Mouse (Mus musculus): ENCODE data around the gene Slc9a6. TPM values are rescaled to one million over a fixed set of nuclear protein-coding genes. Genes with fewer than 3 reads are reported as not detected.

Gene Slc9a6
- total RNA-seq (2022), result 10 to 100 TPM; 23.4 to 28.6 (median 26.0) TPM

DNA sequence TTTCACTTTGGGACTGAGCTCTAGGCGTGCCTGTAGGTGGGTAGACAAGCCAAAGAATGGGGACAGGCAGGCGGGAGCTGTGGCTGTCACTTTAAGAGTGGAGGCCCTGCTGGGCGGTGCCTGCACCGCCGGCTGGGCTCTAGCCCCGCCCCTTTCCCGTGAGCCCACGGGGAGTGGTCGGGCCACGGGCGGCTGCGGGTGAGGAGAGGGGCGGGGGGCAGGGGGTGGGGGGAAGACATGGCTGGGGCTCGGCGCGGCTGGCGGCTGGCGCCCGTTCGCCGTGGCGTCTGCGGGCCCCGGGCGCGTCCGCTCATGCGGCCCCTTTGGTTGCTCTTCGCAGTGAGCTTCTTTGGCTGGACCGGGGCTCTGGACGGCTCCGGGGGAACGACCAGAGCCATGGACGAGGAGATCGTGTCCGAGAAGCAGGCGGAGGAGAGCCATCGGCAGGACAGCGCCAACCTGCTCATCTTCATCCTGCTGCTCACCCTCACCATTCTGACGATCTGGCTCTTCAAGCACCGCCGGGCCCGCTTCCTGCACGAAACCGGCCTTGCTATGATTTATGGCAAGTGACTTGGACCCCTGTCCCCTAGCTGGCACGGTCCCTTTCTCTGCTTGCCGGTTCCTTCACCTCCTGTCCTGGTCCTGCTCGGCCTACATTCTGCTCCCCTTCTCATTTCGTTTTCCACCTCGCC is at the start of gene Slc9a6:
Gene Slc9a6, plus strand, starts transcription at position 135 of the 695 bp plus-strand sequence.
- peak; percentile 58 for DNase-seq (ENCODE audit: low spot score)

DNA sequence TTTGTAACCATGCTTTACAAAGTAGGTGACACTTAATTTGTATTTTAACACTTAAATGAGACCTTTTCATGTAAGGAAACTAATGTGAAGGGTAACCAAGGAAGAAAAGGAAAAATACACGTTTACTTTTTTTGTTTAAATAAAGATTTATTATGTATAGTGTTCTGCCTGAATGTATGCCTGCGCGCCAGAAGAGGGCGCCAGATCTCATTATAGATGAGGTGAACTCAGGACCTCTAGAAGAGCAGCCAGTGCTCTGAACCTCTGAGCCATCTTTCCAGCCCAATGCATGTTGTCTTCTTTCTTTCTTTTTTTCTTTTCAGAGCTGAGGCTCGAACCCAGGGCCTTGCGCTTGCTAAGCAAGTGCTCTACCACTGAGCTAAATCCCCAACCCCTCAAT is 37.1 kb upstream of the Slc9a6 start:
- no peak for DNase-seq (ENCODE audit: low spot score)

GRCm38 (mm10) chrX:56578200-56578599 is 31.4 kb upstream of the Slc9a6 start:
- no peak for DNase-seq (ENCODE audit: low spot score)

- peak; percentile 1 for DNase-seq (ENCODE audit: low spot score)
Observed at GRCm38 (mm10) chrX:56597219-56597886, 12.2 kb upstream of the Slc9a6 start.

- peak; percentile 93 for DNase-seq (ENCODE audit: low spot score)
Observed at GRCm38 (mm10) chrX:56597887-56598640, 11.5 kb upstream of the Slc9a6 start, which contains the start of gene Mmgt1. Gene Mmgt1 (minus strand): TSS chrX:56598069.

DNA sequence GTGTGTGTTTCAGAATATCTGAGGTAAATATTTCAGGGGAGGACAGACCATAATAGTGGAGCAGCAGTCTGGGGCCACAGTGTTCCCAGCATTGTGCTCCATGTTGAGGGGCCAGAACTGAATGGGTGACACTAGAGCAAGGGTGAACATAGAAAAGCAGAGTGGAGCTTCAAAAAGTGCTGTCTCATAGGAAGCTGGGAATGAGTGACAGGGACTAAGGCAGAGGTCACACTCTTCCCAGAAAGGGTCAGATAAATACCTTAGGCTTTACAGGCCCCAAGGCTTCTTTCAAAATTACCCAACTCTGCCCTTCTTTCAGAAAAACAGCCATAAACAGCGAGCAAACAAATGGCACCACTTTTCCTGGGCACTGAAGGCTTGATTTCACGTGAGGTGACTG is 3.0 kb upstream of the Slc9a6 start:
- no peak for DNase-seq (ENCODE audit: low spot score)

GRCm38 (mm10) chrX:56607032-56607710 is 2.4 kb upstream of the Slc9a6 start:
- no peak for DNase-seq (ENCODE audit: low spot score)

- DNase-seq (ENCODE audit: low spot score), result no peak
Observed at GRCm38 (mm10) chrX:56609285-56609622, 303 bp upstream of the Slc9a6 start.

DNA sequence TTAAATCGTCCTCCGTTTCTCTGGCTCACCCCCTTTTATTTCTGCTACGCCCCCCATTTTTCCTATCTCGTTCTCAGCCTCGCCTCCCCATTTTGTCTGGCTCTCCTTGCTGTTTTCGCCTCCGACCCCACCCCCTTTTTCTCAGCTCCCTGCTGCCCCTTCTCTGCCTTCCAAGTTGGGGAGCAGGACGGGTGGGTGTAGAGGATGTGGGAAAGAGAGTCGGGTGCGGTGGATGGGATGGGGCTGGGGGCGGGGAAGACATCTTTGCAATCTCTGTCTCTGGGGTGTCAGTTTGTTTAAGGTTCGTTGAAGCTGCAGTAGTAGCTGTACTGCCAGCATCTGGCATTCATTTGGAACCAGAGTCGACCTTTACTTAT is 749 bp downstream of the Slc9a6 start:
- DNase-seq (ENCODE audit: low spot score), result no peak

DNA sequence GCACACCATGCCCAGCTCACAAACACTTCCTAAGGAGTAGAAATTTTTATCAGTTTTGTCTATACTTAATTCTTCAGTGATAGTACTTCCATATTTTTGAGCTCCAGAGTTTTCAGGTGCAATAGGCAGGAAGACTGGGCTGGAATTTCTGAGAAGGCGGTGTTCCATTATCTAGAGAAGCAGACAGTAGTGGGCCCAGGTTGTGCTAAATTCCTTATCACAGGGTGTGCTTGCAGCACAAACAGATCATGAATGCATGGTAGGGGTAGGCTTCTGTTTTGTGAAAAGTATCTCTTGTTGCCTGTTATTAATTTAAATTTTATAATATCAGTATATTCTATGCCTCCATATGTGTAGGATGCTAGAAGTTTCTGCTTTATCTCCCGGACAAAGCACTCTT is 5.7 kb downstream of the Slc9a6 start:
- DNase-seq (ENCODE audit: low spot score), result no peak

DNA sequence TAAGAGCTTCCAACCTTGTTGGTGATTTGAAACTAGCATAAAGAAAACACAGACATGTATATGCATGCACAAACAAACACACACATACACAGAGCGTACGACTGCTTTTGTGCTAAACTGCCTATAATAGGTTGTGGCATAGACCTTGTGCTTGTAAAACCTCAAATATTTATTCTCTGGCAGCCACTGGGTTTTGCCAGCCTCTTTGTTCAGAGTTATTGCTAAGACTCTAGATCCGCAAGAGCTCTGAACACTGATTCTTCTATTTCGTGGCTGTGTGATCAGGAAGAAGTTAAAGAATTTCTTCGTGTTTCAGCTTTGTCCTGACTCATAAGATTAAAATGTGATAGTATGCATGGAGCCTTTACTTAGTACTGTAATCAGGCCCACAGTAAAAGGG is 26.6 kb downstream of the Slc9a6 start:
- no peak for DNase-seq (ENCODE audit: low spot score)

DNA sequence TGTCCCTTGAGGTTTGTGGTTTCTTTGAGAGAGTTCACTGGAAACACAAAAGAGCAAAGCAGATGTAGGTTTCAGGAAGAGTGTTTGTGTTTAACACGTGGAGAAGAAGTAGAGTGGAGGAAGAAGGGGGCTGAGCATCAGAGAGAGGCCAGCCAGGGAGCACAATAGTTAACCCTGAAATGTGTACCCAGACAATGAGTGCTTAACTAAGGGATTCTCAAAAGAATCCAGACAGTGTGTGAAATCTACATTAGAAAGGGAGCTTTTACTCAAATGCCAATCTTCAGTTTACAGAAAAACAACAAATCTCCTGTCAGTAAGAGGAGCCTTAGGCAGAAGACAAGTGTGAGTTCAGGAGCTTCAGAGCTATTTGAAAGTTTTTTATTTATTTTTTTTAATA is 30.5 kb downstream of the Slc9a6 start:
- no peak for DNase-seq (ENCODE audit: low spot score)

DNA sequence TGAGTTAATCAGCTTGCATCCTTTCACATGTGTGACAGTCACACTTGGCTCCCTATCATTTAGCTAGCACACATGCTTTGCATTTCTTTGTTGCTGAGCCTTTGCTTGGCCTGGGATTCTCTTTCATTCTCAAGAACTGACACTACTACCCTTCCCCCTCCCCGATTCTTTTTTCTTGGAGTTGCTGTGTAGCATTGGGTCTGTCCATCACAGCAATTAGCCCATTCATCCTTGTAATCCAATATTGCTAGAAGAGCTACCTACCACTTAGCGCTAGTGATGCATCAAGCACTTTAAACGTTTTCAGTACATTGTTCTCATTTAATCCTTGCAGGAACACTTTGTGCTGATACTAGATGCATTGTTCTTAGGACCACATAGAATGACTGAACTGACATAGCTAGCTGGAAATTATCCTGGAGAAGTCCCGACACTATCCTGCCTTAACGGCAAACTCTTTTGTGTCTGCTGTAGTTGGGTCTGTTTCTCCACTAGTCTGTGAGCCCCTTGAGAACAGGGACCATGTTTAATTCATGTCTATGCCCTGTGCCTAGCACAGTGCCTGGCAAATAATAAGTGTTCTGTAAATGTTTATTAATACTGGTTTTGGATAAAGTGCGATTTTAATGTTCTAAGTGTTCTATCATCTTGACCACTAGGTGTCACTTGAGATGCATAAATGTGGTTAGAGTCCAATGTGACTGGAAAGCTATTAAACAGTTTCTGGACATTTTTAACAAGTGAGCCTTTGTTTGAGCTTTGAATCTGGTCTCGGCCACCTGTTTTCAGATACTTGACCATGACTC is 40.2 kb downstream of the Slc9a6 start:
- no peak for DNase-seq (ENCODE audit: low spot score)

- DNase-seq (ENCODE audit: low spot score), result no peak
Observed at GRCm38 (mm10) chrX:56650355-56650652, 40.7 kb downstream of the Slc9a6 start.

DNA sequence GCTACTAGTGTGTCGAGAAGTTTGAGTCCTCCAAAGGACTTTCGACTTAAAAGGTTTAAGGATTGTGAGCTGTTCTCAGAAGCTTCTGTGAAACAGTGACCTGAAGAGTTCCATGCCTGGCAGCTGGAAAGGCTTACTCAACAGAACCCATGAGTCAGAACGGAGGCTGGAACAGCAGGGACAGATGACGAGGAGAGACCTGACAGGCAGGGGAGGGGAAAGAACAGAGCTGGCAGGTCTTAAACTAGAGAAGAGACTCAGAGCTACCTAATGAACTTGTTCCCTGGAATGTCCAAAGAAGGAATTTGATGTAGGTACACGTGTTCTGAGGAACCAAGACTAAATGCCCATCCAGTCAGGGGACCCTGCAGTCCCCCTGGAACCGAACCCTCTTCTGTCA is 41.3 kb downstream of the Slc9a6 start:
- DNase-seq (ENCODE audit: low spot score), result peak; percentile 51

DNA sequence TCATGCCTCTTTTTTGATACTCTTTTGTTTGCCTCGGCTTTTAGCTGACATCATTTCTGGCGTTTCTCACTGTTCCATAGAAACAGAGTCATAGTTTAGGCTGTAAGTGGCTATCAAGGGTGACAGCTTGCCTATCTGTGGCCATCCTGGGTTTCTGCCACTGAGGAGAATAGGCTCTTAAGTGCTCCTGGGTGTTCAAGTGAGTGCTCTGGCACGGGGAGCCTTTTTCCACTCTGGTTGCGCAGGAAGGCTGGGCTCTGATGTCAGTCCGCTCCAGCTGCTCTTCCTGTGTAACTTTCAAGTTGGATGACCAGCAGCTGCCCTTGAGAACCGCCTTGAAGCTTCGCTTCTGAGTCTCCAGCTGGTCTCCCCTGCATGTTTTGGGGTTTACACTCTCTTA is 42.2 kb downstream of the Slc9a6 start:
- peak; percentile 79 for DNase-seq (ENCODE audit: low spot score)

DNA sequence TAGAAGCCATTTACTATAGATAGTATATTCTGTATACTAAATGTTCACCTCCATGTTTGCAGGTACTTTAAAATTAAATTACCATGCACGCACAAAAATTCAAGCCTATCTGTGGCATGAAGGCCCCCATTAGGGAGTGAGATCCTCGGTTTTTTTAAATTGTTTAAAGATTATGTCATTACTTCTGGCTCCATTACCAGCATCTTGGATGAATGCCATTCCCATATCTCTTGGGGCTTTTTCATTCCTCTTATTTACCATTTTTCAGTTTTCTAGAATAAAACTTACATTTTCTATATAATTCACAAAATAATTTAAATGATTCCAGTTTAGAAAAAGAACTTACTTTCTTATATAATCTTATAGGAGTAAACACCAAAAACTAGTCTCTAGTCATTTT is 46.1 kb downstream of the Slc9a6 start:
- DNase-seq (ENCODE audit: low spot score), result no peak

- DNase-seq (ENCODE audit: low spot score), result no peak
Observed at GRCm38 (mm10) chrX:56659286-56659685, 49.7 kb downstream of the Slc9a6 start.

DNA sequence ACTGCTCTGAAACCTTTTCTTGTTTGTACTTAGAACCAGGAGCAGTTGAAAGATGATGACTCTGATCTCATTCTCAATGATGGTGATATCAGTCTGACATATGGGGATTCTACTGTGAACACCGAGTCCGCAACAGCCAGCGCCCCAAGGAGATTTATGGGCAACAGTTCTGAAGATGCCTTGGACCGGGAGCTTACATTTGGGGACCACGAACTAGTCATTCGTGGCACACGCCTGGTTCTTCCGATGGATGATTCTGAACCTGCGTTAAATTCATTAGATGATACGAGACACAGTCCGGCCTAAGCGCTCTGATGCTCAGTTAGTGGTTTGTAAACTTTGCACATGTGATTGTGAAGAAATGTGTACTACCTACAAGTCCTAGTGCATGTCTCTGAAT is 51.6 kb downstream of the Slc9a6 start:
- DNase-seq (ENCODE audit: low spot score), result no peak

DNA sequence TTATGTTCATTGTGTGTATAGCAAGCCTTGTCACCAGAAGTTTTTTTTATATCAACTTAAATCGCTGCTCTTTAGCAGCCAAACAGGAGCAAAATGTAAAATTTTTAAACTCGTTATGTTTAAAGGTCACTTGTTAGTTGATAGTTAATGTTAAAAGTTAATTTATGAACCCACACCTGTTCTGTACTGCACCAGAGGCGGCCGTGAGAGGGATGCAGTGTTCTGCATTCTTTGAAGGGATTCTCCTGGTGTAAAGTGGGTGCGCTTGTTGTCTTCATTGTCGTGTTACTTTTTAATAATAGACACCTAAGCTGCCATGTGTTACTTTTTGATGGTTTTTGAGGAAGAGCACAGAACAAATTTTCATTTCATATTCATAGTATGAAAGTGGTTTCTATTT is 52.8 kb downstream of the Slc9a6 start:
- no peak for DNase-seq (ENCODE audit: low spot score)

DNA sequence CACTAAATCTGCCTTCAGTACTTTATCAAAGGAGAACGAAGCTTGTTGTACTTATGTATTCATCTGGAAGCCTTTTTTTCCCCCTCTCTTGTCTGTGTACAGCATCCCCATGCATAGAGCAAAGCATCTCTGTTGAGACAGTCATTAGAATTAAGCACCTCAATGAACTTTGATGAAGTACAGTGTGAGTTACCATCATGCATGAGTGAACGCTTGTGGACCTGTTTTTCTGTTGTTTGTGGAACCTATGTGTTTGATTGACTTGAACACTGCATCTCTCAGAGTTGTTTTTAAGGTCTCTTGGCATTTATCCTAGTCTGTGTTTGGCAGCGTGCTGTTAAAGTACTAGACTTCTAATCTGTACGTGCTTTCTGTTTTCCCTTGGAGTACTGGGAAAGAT is 53.8 kb downstream of the Slc9a6 start:
- no peak for DNase-seq (ENCODE audit: low spot score)
